Mouse (Mus musculus) right cerebral cortex, postnatal 10 days (tissue): ENCODE measurements around the gene Abcd1.
"Not testable (repeated sequence)": the region's sequence is repeated elsewhere in the genome, so short reads cannot be mapped to it uniquely, and the experiment has no call there.

Source experiments
- DNase-seq, 2 experiments: peaks; one replicate each; pipeline ENCODE4 v3.0.0; 2021; ENCODE audit warnings: low spot score in 2 of 2

The Abcd1 gene

GRCm38 (mm10) chrX:73739841-73740240 is 23.4 kb downstream of the Abcd1 start:
- DNase-seq, result not testable (repeated sequence)

- DNase-seq, result no peak
These were observed 28.5 kb downstream of the Abcd1 start for GRCm38 (mm10) chrX:73744774-73745481.

DNA sequence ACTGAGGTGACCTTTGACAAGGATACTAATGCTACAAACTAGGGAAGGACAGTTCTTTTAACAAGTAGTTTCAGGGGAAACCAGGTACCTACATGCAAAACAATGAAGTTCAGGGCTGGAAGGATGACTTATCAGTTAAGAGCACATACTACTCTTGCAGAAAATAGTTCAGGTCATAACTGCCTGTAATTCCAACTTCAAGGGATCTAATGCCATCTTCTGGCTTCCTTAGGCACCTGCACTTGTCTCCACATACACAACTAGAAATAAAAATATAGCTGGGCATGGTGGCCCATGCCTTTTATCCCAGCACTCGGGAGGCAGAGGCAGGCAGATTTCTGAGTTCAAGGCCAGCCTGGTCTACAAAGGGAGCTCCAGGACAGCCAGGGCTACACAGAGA is 32.6 kb downstream of the Abcd1 start:
- no peak for DNase-seq

- DNase-seq, result no peak
These were observed 40.1 kb downstream of the Abcd1 start, which contains the start of gene Plxnb3 for GRCm38 (mm10) chrX:73756334-73757140. Plxnb3 (plus strand) TSS chrX:73757090.

DNA sequence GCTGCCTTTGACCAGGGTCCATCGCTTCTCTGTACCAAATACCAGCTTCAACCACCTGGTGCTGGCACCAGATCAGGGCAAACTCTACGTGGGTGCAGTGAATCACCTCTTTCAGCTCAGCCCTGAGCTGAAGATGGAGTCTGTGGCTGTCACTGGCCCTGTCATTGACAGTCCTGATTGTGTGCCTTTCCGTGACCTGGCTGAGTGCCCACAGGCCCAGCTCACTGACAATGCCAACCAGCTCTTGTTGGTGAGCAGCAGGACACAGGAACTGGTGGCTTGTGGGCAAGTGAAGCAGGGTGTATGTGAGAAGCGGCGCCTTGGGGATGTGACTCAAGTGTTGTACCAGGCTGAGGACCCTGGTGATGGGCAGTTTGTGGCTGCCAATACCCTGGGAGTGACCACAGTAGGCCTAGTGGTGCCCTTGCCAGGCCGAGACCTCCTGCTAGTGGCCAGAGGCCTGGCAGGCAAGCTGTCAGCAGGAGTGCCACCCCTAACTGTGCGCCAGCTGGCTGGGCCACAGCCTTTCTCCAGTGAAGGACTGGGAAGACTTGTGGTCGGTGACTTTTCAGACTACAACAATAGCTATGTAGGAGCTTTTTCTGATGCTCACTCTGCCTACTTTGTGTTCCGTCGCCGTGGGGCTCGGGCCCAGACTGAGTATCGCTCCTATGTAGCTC is 42.4 kb downstream of the Abcd1 start:
- DNase-seq, result peak in 1 of 2 experiments; percentile 37

DNA sequence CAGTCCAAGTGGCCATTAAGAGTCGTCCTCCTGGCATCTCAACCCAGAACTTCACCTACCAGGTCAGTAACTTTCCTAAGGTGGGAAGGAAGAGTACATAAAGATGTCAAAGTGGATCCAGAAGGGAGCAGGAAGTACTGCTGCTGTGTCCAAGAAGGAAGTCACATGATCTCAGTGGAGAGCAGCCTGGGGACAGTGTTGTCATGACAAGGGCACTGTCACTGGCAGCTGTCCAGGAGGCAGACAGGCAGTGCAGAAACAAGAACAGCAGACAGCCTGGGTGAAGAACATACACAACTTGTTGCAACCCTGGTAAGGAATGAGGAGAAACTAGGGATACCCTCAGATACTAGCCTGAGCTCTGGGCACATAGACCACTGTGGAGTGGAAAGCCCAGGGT is 48.9 kb downstream of the Abcd1 start:
- peak in 1 of 2 experiments; percentile 48 for DNase-seq

GRCm38 (mm10) chrX:73767267-73767666 is 50.9 kb downstream of the Abcd1 start:
- no peak for DNase-seq

- DNase-seq, result no peak
These were observed 57.9 kb downstream of the Abcd1 start, which contains the start of gene Srpk3 for GRCm38 (mm10) chrX:73774168-73774760. Srpk3 (plus strand) TSS chrX:73774405.

- no peak for DNase-seq
These were observed 58.5 kb downstream of the Abcd1 start for GRCm38 (mm10) chrX:73774802-73775483.

GRCm38 (mm10) chrX:73782227-73782626 is 65.8 kb downstream of the Abcd1 start:
- no peak for DNase-seq

GRCm38 (mm10) chrX:73785666-73786065 is 69.3 kb downstream of the Abcd1 start:
- DNase-seq, result no peak

DNA sequence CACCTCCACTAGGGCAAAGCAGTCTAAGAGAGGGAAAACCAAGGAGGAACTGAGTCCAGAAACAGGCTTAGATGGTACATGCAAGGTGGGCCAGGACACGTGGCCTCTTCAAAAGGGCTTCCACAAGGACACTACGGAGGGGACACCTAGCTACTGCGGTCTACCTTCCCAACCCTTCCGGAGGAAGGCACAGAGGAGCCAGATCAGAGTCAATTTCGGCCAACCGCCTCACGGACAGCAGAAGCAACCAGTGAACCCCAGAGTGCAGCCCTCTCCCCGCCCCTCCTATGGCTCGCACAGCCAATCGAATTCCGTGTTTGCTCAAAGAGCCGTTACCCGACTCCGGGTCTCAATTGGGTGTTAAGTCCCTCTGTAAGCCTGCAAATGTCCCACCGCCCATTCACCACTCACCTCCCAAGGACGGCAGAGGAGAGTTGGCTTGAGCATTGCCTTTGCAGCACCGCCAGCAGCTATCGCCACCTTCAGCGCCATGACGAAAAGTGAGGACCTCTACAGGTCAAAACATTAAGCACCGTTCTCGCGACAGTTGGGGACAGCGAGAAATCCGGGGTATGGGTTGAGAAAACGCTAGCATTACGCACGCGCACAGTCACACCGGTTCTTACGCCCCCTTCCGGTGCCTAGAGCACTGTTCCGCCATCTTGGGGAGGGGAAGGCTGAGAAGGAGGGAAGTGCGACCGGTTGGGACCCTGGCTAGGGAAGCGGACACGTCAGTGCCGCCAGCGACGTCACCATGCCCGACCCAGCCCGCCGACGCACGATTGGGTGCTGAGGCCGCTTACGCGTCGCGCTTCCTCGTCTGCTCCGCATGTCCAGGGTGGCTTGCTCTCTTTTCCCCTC is 70.2 kb downstream of the Abcd1 start, which contains the start of the genes Idh3g and Ssr4:
Gene Idh3g, minus strand, starts transcription at position 534 of the 861 bp plus-strand sequence.
Gene Ssr4, plus strand, starts transcription at position 665 of the 861 bp plus-strand sequence.
- DNase-seq, result peak; percentile 95 to 96

DNA sequence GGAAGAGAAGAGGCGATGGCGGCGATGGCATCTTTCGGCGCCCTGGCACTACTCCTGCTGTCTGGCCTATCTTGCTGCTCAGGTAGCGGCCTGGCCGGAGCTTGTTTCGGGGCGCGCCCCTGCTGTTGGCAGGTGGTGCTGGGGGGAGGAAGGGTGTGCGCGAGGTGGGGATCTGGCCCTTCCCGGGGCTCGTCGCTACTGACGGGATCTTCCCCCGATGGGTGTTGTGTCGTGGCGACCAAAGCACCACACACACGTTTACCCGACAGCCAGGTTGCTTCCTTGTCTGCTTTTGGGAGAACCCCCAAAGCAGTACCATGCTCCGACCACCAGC is 70.8 kb downstream of the Abcd1 start:
- no peak for DNase-seq
